Mouse (Mus musculus): Measurements from ENCODE around the gene Dnajb6. TPM values are rescaled to one million over a fixed set of nuclear protein-coding genes. Genes with fewer than 3 reads are reported as not detected.

Dnajb6 gene
- total and polyA plus RNA-seq, 3 experiments: 108 to 147 (median 128) TPM

DNA sequence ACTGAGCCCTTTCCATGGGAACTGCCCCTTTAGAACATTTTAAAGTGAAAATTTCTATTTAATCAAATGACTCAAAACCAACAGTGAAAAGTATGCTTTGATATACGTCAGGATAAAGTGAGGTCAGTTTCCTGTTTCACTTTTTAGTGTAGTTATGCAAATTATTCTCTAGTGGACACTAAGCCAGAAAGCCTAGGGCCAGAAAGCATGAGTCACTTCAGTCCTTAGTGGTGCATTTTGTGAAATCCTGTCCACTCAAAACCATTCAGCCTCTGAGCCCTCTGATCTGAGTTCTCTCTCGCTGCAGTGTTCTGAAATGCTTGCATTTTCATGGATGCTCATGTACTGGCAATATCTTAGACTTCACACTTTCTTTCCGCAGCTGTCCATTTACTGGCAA is 126.0 kb downstream of the Dnajb6 start:
- ATAC-seq (ENCODE audit: extremely low read depth, insufficient number of reproducible peaks, low FRiP score, poor library complexity, severe bottlenecking) (no peak), DNase-seq (ENCODE audit: low spot score) (no peak)
- TF ChIP-seq CTCF (IDR thresholded peaks at IDR 0.05; ENCODE audit: low read depth, low read length): no peak
- TF ChIP-seq GATA2 (IDR thresholded peaks at IDR 0.05; ENCODE audit: borderline replicate concordance, low read depth, low read length): no peak
- TF ChIP-seq GATA1 (IDR thresholded peaks at IDR 0.05; ENCODE audit: borderline replicate concordance, low read length): no peak
- TF ChIP-seq TAL1 (conservative IDR thresholded peaks at IDR 0.05; ENCODE audit: low read depth, low read length): no peak
- TF ChIP-seq POLR2AphosphoS5 (IDR thresholded peaks at IDR 0.05; ENCODE audit: insufficient replicate concordance, low read depth, low read length): no peak
- Histone ChIP-seq H3K9me3 (replicated peaks) (no peaks in the 10 kb centered on the region), H3K4me3 (ENCODE audit: low read depth, low read length) (no peak overlapping the region), H3K27me3 (ENCODE audit: insufficient read depth, low read length) (peaks cover 9% of the 10 kb centered on the region), H3K4me1 (ENCODE audit: insufficient read depth, low read depth, low read length) (no peaks in the 10 kb centered on the region), H3K36me3 (replicated peaks) (no peaks in the 10 kb centered on the region)

DNA sequence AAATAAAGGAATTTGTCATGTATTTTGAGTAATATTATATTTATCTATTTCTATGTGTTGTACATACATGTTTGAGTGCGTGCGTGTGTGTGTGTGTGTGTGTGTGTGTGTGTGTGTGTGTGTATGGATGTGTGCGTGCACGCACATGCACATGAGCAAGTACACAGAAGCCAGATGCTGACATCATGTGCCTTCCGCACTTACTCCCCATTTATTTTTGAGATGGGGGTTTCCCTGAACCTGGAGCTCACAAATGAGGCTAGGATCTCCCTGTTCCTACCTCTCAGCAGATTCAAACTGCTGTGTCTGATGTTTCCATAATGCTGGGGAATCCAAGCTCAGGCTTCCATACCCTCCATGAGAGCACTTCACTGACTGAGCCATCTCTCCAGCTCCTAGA is 126.9 kb downstream of the Dnajb6 start:
- no peak for TF ChIP-seq GATA1 (IDR thresholded peaks at IDR 0.05; ENCODE audit: borderline replicate concordance, low read length)
- no peak for TF ChIP-seq TAL1 (conservative IDR thresholded peaks at IDR 0.05; ENCODE audit: low read depth, low read length)
- no peak for TF ChIP-seq POLR2AphosphoS5 (IDR thresholded peaks at IDR 0.05; ENCODE audit: insufficient replicate concordance, low read depth, low read length)
- no peak for TF ChIP-seq CTCF (IDR thresholded peaks at IDR 0.05; ENCODE audit: low read depth, low read length)
- no peak for TF ChIP-seq GATA2 (IDR thresholded peaks at IDR 0.05; ENCODE audit: borderline replicate concordance, low read depth, low read length)
- Histone ChIP-seq H3K36me3 (replicated peaks) (no peaks in the 10 kb centered on the region), H3K9me3 (replicated peaks) (no peaks in the 10 kb centered on the region), H3K4me3 (ENCODE audit: low read depth, low read length) (no peak overlapping the region), H3K4me1 (ENCODE audit: insufficient read depth, low read depth, low read length) (no peaks in the 10 kb centered on the region), H3K27me3 (ENCODE audit: insufficient read depth, low read length) (peaks cover 9% of the 10 kb centered on the region)
- ATAC-seq (ENCODE audit: extremely low read depth, insufficient number of reproducible peaks, low FRiP score, poor library complexity, severe bottlenecking) (no peak), DNase-seq (ENCODE audit: low spot score) (no peak)

DNA sequence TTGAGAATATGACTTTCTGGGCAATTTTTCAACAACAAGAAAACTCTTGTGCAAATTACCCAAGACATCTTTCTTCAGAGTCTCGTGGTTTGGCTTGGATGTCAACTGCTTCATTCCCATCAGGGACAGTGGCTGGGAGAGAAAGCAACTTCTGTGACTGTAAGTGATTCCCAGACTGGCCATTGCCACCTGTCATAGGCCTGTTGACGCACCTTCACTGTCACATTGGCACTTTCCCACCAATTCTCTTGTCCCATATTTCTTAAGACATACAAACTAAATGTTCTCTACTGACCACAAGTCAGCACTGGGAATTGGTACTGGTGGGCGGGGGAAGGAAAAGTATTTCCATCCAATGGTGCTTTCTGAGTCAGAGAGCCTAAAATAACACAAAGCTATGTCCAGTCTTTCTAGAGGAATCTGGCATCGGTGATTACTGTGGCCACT is 128.8 kb downstream of the Dnajb6 start:
- TF ChIP-seq TAL1 (conservative IDR thresholded peaks at IDR 0.05; ENCODE audit: low read depth, low read length): no peak
- no peak for TF ChIP-seq GATA1 (IDR thresholded peaks at IDR 0.05; ENCODE audit: borderline replicate concordance, low read length)
- no peak for TF ChIP-seq CTCF (IDR thresholded peaks at IDR 0.05; ENCODE audit: low read depth, low read length)
- TF ChIP-seq GATA2 (IDR thresholded peaks at IDR 0.05; ENCODE audit: borderline replicate concordance, low read depth, low read length): no peak
- TF ChIP-seq POLR2AphosphoS5 (IDR thresholded peaks at IDR 0.05; ENCODE audit: insufficient replicate concordance, low read depth, low read length): no peak
- H3K4me3 ChIP-seq (ENCODE audit: low read depth, low read length): no peak overlapping the region
- H3K36me3 ChIP-seq (replicated peaks): no peaks in the 10 kb centered on the region
- H3K9me3 ChIP-seq (replicated peaks): no peaks in the 10 kb centered on the region
- ATAC-seq (ENCODE audit: extremely low read depth, insufficient number of reproducible peaks, low FRiP score, poor library complexity, severe bottlenecking): no peak
- no peaks in the 10 kb centered on the region for H3K4me1 ChIP-seq (ENCODE audit: insufficient read depth, low read depth, low read length)
- DNase-seq (ENCODE audit: low spot score): no peak
- peaks cover 9% of the 10 kb centered on the region for H3K27me3 ChIP-seq (ENCODE audit: insufficient read depth, low read length)

DNA sequence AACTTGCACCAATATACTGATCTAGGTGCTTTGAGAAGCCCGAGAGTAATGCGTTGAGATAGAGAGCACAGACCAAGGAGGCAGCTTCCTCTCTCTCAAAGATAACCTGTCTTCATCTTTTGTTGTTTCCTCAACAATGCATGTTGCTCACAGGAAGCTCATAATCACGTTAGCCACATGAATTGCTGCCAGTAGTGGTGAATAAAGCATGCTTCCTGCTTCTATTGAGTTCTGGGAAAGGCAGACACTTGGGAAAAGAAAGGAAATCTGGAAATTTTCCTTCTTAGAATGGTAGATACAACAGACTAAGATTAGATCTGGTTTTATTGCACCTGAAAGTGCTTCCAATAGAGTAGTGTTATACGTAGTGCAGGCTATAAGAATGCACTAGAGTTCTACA is 129.5 kb downstream of the Dnajb6 start:
- ATAC-seq (ENCODE audit: extremely low read depth, insufficient number of reproducible peaks, low FRiP score, poor library complexity, severe bottlenecking) (no peak), DNase-seq (ENCODE audit: low spot score) (no peak)
- H3K4me1 ChIP-seq (ENCODE audit: insufficient read depth, low read depth, low read length): no peaks in the 10 kb centered on the region
- no peak for TF ChIP-seq CTCF (IDR thresholded peaks at IDR 0.05; ENCODE audit: low read depth, low read length)
- TF ChIP-seq TAL1 (conservative IDR thresholded peaks at IDR 0.05; ENCODE audit: low read depth, low read length): no peak
- TF ChIP-seq GATA1 (IDR thresholded peaks at IDR 0.05; ENCODE audit: borderline replicate concordance, low read length): no peak
- no peak for TF ChIP-seq GATA2 (IDR thresholded peaks at IDR 0.05; ENCODE audit: borderline replicate concordance, low read depth, low read length)
- no peak for TF ChIP-seq POLR2AphosphoS5 (IDR thresholded peaks at IDR 0.05; ENCODE audit: insufficient replicate concordance, low read depth, low read length)
- no peak overlapping the region for H3K4me3 ChIP-seq (ENCODE audit: low read depth, low read length)
- no peaks in the 10 kb centered on the region for H3K36me3 ChIP-seq (replicated peaks)
- peaks cover 9% of the 10 kb centered on the region for H3K27me3 ChIP-seq (ENCODE audit: insufficient read depth, low read length)
- no peaks in the 10 kb centered on the region for H3K9me3 ChIP-seq (replicated peaks)

Other genes starting within 250 kb of the Dnajb6 start
- 37.1 and 49.5 TPM in 2 replicates for gene Ube3c, start 166.4 kb upstream of the Dnajb6 start, total RNA-seq (2014; fragmentation: Nextera tagmentation)
- 35.8 and 38.0 TPM in 2 replicates for gene Ube3c, start 166.4 kb upstream of the Dnajb6 start, total RNA-seq (2017)
- gene Ube3c, start 166.4 kb upstream of the Dnajb6 start, polyA plus RNA-seq (2012): 3.5 and 3.8 TPM in 2 replicates
- gene Gm5129, start 248 bp downstream of the Dnajb6 start, total RNA-seq (2014; fragmentation: Nextera tagmentation): 4.9 TPM in 1 of 2 replicates, not detected in the other
- 1.6 TPM in 1 of 2 replicates, not detected in the other for gene Gm5129, start 248 bp downstream of the Dnajb6 start, total RNA-seq (2017)
- gene Gm5129, start 248 bp downstream of the Dnajb6 start, polyA plus RNA-seq (2012): 0.70 and 1.1 TPM in 2 replicates